Mouse (Mus musculus) CD4-positive naive resting alpha-beta T cell, adult 76 days (primary cell): ENCODE data around the gene Fgfr4. TPM values are rescaled to one million over a fixed set of nuclear protein-coding genes. Genes with fewer than 3 reads are reported as not detected.

ENCODE experiments used
- total RNA-seq: library from RNA; stranded (reverse); gene quantifications from one replicate; pipeline ENCODE4 v1.2.4, GENCODE M21; 2023

Gene Fgfr4
- not detected for total RNA-seq

DNA sequence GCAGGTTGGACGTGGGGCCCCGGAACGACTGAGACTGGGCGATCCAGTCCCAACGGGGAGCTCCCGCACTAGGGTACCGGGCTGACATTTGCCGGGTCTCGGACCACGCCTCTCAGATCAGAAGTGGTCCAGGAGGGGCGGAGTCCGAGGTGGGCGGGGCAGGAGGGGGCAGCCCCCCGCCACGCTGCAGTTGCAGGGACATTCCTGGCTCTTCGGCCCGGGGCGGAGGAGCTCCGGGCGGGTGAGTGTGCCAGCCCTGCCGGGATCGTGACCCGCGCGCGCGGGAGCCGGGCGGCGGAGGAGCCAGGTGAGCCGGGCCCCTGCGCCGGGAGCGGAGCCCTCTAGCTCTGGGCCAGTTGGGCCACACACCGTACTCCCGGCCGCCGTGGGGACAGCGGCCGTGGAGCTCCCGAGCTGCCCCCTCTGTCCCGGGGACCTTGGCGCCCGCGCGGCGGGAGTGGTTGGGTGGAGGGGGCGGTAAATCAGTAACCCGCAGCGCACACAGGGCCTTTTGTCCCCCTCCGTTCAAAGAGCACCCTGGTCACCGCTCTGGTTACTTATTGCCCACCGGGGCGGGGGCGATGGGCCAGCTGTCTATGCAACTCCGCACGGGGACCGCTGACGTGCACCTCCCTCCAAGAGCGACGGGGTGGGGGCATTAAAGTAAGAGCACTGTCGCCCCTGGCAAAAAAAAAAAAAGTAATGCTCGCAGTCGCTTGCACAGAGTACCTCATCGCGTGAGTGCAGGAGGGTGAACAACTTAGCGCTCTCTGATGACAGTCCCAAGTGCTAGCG, at the start of gene Fgfr4:
Gene Fgfr4 (plus strand): TSS at position 20 of the 795 bp plus-strand sequence.

GRCm38 (mm10) chr13:55105045-55105952, 47.1 kb upstream of the Fgfr4 start, which contains the start of gene Zfp346:
Gene Zfp346, plus strand, starts transcription at chr13:55105311.

GRCm38 (mm10) chr13:55133448-55133847, 19.0 kb upstream of the Fgfr4 start, which contains the start of gene Gm17617:
Gene Gm17617, minus strand, starts transcription at chr13:55133548.

GRCm38 (mm10) chr13:55209649-55210192, 57.3 kb downstream of the Fgfr4 start, which contains the start of gene Nsd1:
Gene Nsd1, plus strand, starts transcription at chr13:55209782.

Other genes starting within 250 kb of the Fgfr4 start
- 2.8 TPM for gene Unc5a, start 203.2 kb upstream of the Fgfr4 start, total RNA-seq
- gene Hk3, start 131.3 kb upstream of the Fgfr4 start, total RNA-seq, result 3.0 TPM
- 76.4 TPM for gene Uimc1, start 52.3 kb upstream of the Fgfr4 start, total RNA-seq
- gene Zfp346, start 47.3 kb upstream of the Fgfr4 start, total RNA-seq, result 31.3 TPM
- gene Gm17617, start 19.1 kb upstream of the Fgfr4 start, total RNA-seq, result not detected
- gene Nsd1, start 57.1 kb downstream of the Fgfr4 start, total RNA-seq, result 171 TPM
- 144 TPM for gene Prelid1, start 167.9 kb downstream of the Fgfr4 start, total RNA-seq
- gene Rab24, start 169.3 kb downstream of the Fgfr4 start, total RNA-seq, result 58.4 TPM
- 0.82 TPM for gene Mxd3, start 177.2 kb downstream of the Fgfr4 start, total RNA-seq
- gene Lman2, start 210.1 kb downstream of the Fgfr4 start, total RNA-seq, result 104 TPM
- gene Rgs14, start 217.1 kb downstream of the Fgfr4 start, total RNA-seq, result 84.0 TPM
- gene Slc34a1, start 245.5 kb downstream of the Fgfr4 start, total RNA-seq, result not detected